Mouse (Mus musculus) MEL (cell line): ENCODE data around the gene Sgcd. TPM values are rescaled to one million over a fixed set of nuclear protein-coding genes. Genes with fewer than 3 reads are reported as not detected.

Experiments used
- DNase-seq: peaks from one replicate; pipeline ENCODE4 v3.0.0; 2011; ENCODE audit warnings: low read depth, low spot score
- H3K27ac ChIP-seq: 2 replicates; pipeline ENCODE4 v1.5.1; 2012; ENCODE audit warnings: low read depth, mild to moderate bottlenecking, control low read depth, low read length, moderate library complexity; ENCODE audit not compliant: control insufficient read depth
- H3K27me3 ChIP-seq, 2 experiments: fragments of 150-350 bp in 1 of 2; sonication (generic) in 1 of 2; 2 replicates each; pipeline ENCODE4 v1.6.1; 2012; ENCODE audit warnings: low read length in 2 of 2, mild to moderate bottlenecking in 2 of 2, improper control_type of control experiment in 1 of 2, moderate library complexity in 1 of 2; ENCODE audit not compliant: insufficient read depth in 2 of 2, control insufficient read depth in 1 of 2
- H3K36me3 ChIP-seq, 2 experiments: 2 replicates each; pipeline ENCODE4 v1.6.1; 2012 to 2014; ENCODE audit warnings: low read length in 2 of 2, improper control_type of control experiment in 1 of 2, inconsistent platforms in 1 of 2, mild to moderate bottlenecking in 1 of 2; ENCODE audit not compliant: insufficient read depth in 2 of 2, control insufficient read depth in 1 of 2
- H3K4me1 ChIP-seq, 2 experiments: fragments of 150-350 bp in 1 of 2; sonication (generic) in 1 of 2; 2 replicates each; pipeline ENCODE4 v1.6.1; 2012; ENCODE audit warnings: low read length in 2 of 2, improper control_type of control experiment in 1 of 2, mild to moderate bottlenecking in 1 of 2; ENCODE audit not compliant: insufficient read depth in 2 of 2, control insufficient read depth in 1 of 2
- H3K4me3 ChIP-seq, 2 experiments: fragments of 150-350 bp in 1 of 2; sonication (generic) in 1 of 2; 2 replicates each; pipeline ENCODE4 v1.5.1; 2012; ENCODE audit warnings: low read depth in 2 of 2, low read length in 2 of 2, mild to moderate bottlenecking in 2 of 2, moderate library complexity in 2 of 2, control low read depth in 1 of 2, improper control_type of control experiment in 1 of 2; ENCODE audit not compliant: control insufficient read depth in 1 of 2, insufficient read depth in 1 of 2
- H3K79me2 ChIP-seq: 2 replicates; pipeline ENCODE4 v1.6.1; 2012; ENCODE audit warnings: mild to moderate bottlenecking, low read length, moderate library complexity; ENCODE audit not compliant: control insufficient read depth, poor library complexity, insufficient read depth
- H3K9ac ChIP-seq: 2 replicates; pipeline ENCODE4 v1.6.1; 2012; ENCODE audit warnings: low read depth, mild to moderate bottlenecking, control low read depth, low read length, moderate library complexity; ENCODE audit not compliant: control insufficient read depth, poor library complexity, severe bottlenecking
- H3K9me3 ChIP-seq: fragments of 150-350 bp; sonication (generic); replicated peaks from 2 replicates; pipeline ENCODE4 v1.6.1; 2012; ENCODE audit warnings: mild to moderate bottlenecking, low read length, improper control_type of control experiment, moderate library complexity; ENCODE audit not compliant: insufficient read depth
- CHD1 ChIP-seq: IDR thresholded peaks from 2 replicates; pipeline ENCODE4 v1.6.1; 2012; ENCODE audit warnings: low read depth, mild to moderate bottlenecking, inconsistent platforms, low read length, improper control_type of control experiment
- CHD2 ChIP-seq: IDR thresholded peaks from 2 replicates; pipeline ENCODE4 v1.6.1; 2011; ENCODE audit warnings: low read length, improper control_type of control experiment
- CTCF ChIP-seq, 3 experiments: IDR thresholded peaks in 2 of 3; conservative IDR thresholded peaks in 1 of 3; 2 replicates each; pipeline ENCODE4 v1.5.1; 2011 to 2012; ENCODE audit warnings: low read length in 3 of 3, low read depth in 2 of 3, mild to moderate bottlenecking in 2 of 3, improper control_type of control experiment in 1 of 3, inconsistent platforms in 1 of 3, mixed read lengths in 1 of 3, moderate library complexity in 1 of 3; ENCODE audit not compliant: control insufficient read depth in 1 of 3, insufficient read depth in 1 of 3, poor library complexity in 1 of 3, severe bottlenecking in 1 of 3
- ELF1 ChIP-seq: IDR thresholded peaks from 2 replicates; pipeline ENCODE4 v1.6.1; 2014; ENCODE audit warnings: low read depth, mild to moderate bottlenecking, inconsistent platforms, low read length, improper control_type of control experiment, moderate library complexity
- GABPA ChIP-seq: IDR thresholded peaks from 2 replicates; pipeline ENCODE4 v1.6.1; 2012; ENCODE audit warnings: low read depth, mild to moderate bottlenecking, inconsistent platforms, low read length, improper control_type of control experiment, moderate library complexity
- GATA1 ChIP-seq: IDR thresholded peaks from 2 replicates; pipeline ENCODE4 v1.6.1; 2011; ENCODE audit warnings: low read depth, low read length, improper control_type of control experiment
- HCFC1 ChIP-seq: IDR thresholded peaks from 2 replicates; pipeline ENCODE4 v1.6.1; 2012; ENCODE audit warnings: low read depth, mild to moderate bottlenecking, inconsistent platforms, low read length, improper control_type of control experiment, moderate library complexity
- JUND ChIP-seq: IDR thresholded peaks from 2 replicates; pipeline ENCODE4 v1.6.1; 2011; ENCODE audit warnings: low read depth, mild to moderate bottlenecking, improper control_type of control experiment, low read length
- MAFK ChIP-seq: IDR thresholded peaks from 2 replicates; pipeline ENCODE4 v1.6.1; 2011; ENCODE audit warnings: low read depth, mild to moderate bottlenecking, low read length, improper control_type of control experiment, borderline replicate concordance
- MAX ChIP-seq: IDR thresholded peaks from 2 replicates; pipeline ENCODE4 v1.6.1; 2011; ENCODE audit warnings: low read length, improper control_type of control experiment
- MAZ ChIP-seq: IDR thresholded peaks from 2 replicates; pipeline ENCODE4 v1.6.1; 2012; ENCODE audit warnings: low read depth, mild to moderate bottlenecking, inconsistent platforms, low read length, improper control_type of control experiment
- MEF2A ChIP-seq: IDR thresholded peaks from 2 replicates; pipeline ENCODE4 v1.6.1; 2014; ENCODE audit warnings: low read depth, mild to moderate bottlenecking, inconsistent platforms, low read length, improper control_type of control experiment; ENCODE audit not compliant: poor library complexity, insufficient replicate concordance, severe bottlenecking; ENCODE audit errors: extremely low read depth
- NELFE ChIP-seq: IDR thresholded peaks from 2 replicates; pipeline ENCODE4 v1.6.1; 2011; ENCODE audit warnings: low read depth, low read length, improper control_type of control experiment
- NRF1 ChIP-seq: IDR thresholded peaks from 2 replicates; pipeline ENCODE4 v1.6.1; 2014; ENCODE audit warnings: low read depth, mild to moderate bottlenecking, inconsistent platforms, low read length, improper control_type of control experiment, moderate library complexity; ENCODE audit not compliant: poor library complexity, insufficient read depth, severe bottlenecking
- POLR2AphosphoS2 ChIP-seq: IDR thresholded peaks from 2 replicates; pipeline ENCODE4 v1.6.1; 2011; ENCODE audit warnings: low read length, improper control_type of control experiment
- RCOR1 ChIP-seq: IDR thresholded peaks from 2 replicates; pipeline ENCODE4 v1.6.1; 2012; ENCODE audit warnings: low read depth, mild to moderate bottlenecking, inconsistent platforms, low read length, improper control_type of control experiment
- SMC3 ChIP-seq: IDR thresholded peaks from 2 replicates; pipeline ENCODE4 v1.6.1; 2011; ENCODE audit warnings: low read depth, low read length, improper control_type of control experiment
- USF1 ChIP-seq: IDR thresholded peaks from 2 replicates; pipeline ENCODE4 v1.6.1; 2014; ENCODE audit warnings: low read depth, mild to moderate bottlenecking, inconsistent platforms, low read length, improper control_type of control experiment, moderate library complexity
- USF2 ChIP-seq, 2 experiments: IDR thresholded peaks; 2 replicates each; pipeline ENCODE4 v1.6.1; 2011 to 2012; ENCODE audit warnings: improper control_type of control experiment in 2 of 2, low read length in 2 of 2, borderline replicate concordance in 1 of 2, inconsistent platforms in 1 of 2, low read depth in 1 of 2, mild to moderate bottlenecking in 1 of 2; ENCODE audit not compliant: insufficient read depth in 1 of 2
- ZC3H11A ChIP-seq: IDR thresholded peaks from 2 replicates; pipeline ENCODE4 v1.6.1; 2012; ENCODE audit warnings: low read depth, mild to moderate bottlenecking, inconsistent platforms, low read length, improper control_type of control experiment
- ZKSCAN1 ChIP-seq: IDR thresholded peaks from 2 replicates; pipeline ENCODE4 v1.6.1; 2012; ENCODE audit warnings: low read depth, mild to moderate bottlenecking, inconsistent platforms, low read length, improper control_type of control experiment, moderate library complexity
- ZMIZ1 ChIP-seq: IDR thresholded peaks from 2 replicates; pipeline ENCODE4 v1.6.1; 2012; ENCODE audit warnings: low read depth, mild to moderate bottlenecking, inconsistent platforms, low read length, improper control_type of control experiment, moderate library complexity
- polyA plus RNA-seq, 2 experiments: library from polyadenylated mRNA; stranded (reverse) in 1 of 2; unstranded in 1 of 2; fragments of >175 nt in 1 of 2; fragments of >200 nt in 1 of 2; gene quantifications; 2 replicates each; pipeline versions ENCODE4 v1.2.1 to v1.2.4; 2012; ENCODE audit warnings: low replicate concordance in 2 of 2, low read depth in 1 of 2; ENCODE audit not compliant: insufficient read length in 2 of 2, insufficient read depth in 1 of 2, missing spikeins in 1 of 2
- total RNA-seq: library from RNA; depleted of rRNA; stranded (reverse); fragments of 300-350 nt; gene quantifications from 2 replicates; pipeline ENCODE4 v1.2.3, GENCODE M21; 2012

Gene Sgcd
- total and polyA plus RNA-seq, 3 experiments = not detected

GRCm38 (mm10) chr11:47129166-47129565 lies 859.6 kb downstream of the Sgcd start:
- H3K36me3 ChIP-seq = no peaks in the 10 kb centered on the region
- TF ChIP-seq ZKSCAN1 (no peak), ZC3H11A (no peak), ELF1 (no peak), USF1 (no peak), MAZ (no peak), ZMIZ1 (no peak), JUND (no peak), CTCF (IDR thresholded peaks at IDR 0.05 in 2 of 3, conservative IDR thresholded peaks at IDR 0.05 in 1 of 3; ENCODE audit: control insufficient read depth in 1 of 3, insufficient read depth in 1 of 3, low read depth in 2 of 3, low read length in 3 of 3, poor library complexity in 1 of 3, severe bottlenecking in 1 of 3) (no peak), RCOR1 (no peak), GABPA (no peak), USF2 (IDR thresholded peaks at IDR 0.05; ENCODE audit: borderline replicate concordance in 1 of 2, insufficient read depth in 1 of 2, low read depth in 1 of 2, low read length in 2 of 2) (no peak), HCFC1 (no peak), NELFE (no peak), NRF1 (no peak), SMC3 (no peak), CHD1 (no peak), MEF2A (no peak), MAFK (no peak)
- no peaks in the 10 kb centered on the region for H3K79me2 ChIP-seq
- no peaks in the 10 kb centered on the region for H3K27me3 ChIP-seq
- H3K4me1 ChIP-seq = no peaks in the 10 kb centered on the region
- no peak overlapping the region for H3K4me3 ChIP-seq
- no peak for DNase-seq
- no peak overlapping the region for H3K27ac ChIP-seq
- no peaks in the 10 kb centered on the region for H3K9me3 ChIP-seq
- no peak overlapping the region for H3K9ac ChIP-seq

GRCm38 (mm10) chr11:47128331-47128730 lies 860.4 kb downstream of the Sgcd start:
- DNase-seq = no peak
- no peaks in the 10 kb centered on the region for H3K9me3 ChIP-seq
- no peak for TF ChIP-seq CHD2
- no peak for TF ChIP-seq GABPA
- TF ChIP-seq JUND = no peak
- TF ChIP-seq USF2 (IDR thresholded peaks at IDR 0.05; ENCODE audit: borderline replicate concordance in 1 of 2, insufficient read depth in 1 of 2, low read depth in 1 of 2, low read length in 2 of 2) = no peak
- TF ChIP-seq MAX = no peak
- no peak for TF ChIP-seq POLR2AphosphoS2
- no peak for TF ChIP-seq ZKSCAN1
- TF ChIP-seq GATA1 = no peak

More at GRCm38 (mm10) chr11:47128331-47128730, 860.4 kb downstream of the Sgcd start:
- Histone ChIP-seq H3K27me3 (no peaks in the 10 kb centered on the region), H3K9ac (no peak overlapping the region), H3K27ac (no peak overlapping the region), H3K4me3 (no peak overlapping the region), H3K4me1 (no peaks in the 10 kb centered on the region), H3K79me2 (no peaks in the 10 kb centered on the region), H3K36me3 (no peaks in the 10 kb centered on the region)
